Mouse (Mus musculus): ENCODE data around the gene Klhdc8a.
"Not testable (repeated sequence)": the region's sequence is repeated elsewhere in the genome, so short reads cannot be mapped to it uniquely, and the experiment has no call there.

The Klhdc8a gene

GRCm38 (mm10) chr1:132345514-132345913 lies 47.1 kb downstream of the Klhdc8a start:
- DNase-seq (ENCODE audit: low read depth) = no peak

GRCm38 (mm10) chr1:132346134-132346851 lies 47.9 kb downstream of the Klhdc8a start:
- no peak for DNase-seq (ENCODE audit: low read depth)

GRCm38 (mm10) chr1:132346951-132347350 lies 48.5 kb downstream of the Klhdc8a start:
- no peak for DNase-seq (ENCODE audit: low read depth)

GRCm38 (mm10) chr1:132348401-132348800 lies 50.0 kb downstream of the Klhdc8a start:
- DNase-seq (ENCODE audit: low read depth) = no peak

- not testable (repeated sequence) for DNase-seq (ENCODE audit: low read depth)
Measured at GRCm38 (mm10) chr1:132349049-132349448, 50.6 kb downstream of the Klhdc8a start.

- not testable (repeated sequence) for DNase-seq (ENCODE audit: low read depth)
Measured at GRCm38 (mm10) chr1:132349601-132350000, 51.2 kb downstream of the Klhdc8a start.

GRCm38 (mm10) chr1:132351058-132351457 lies 52.6 kb downstream of the Klhdc8a start:
- no peak for DNase-seq (ENCODE audit: low read depth)

- DNase-seq (ENCODE audit: low read depth) = no peak
Measured at GRCm38 (mm10) chr1:132353389-132353788, 55.0 kb downstream of the Klhdc8a start.

- DNase-seq (ENCODE audit: low read depth) = no peak
Measured at GRCm38 (mm10) chr1:132354234-132354633, 55.8 kb downstream of the Klhdc8a start.

GRCm38 (mm10) chr1:132355162-132355601 lies 56.8 kb downstream of the Klhdc8a start:
- DNase-seq (ENCODE audit: low read depth) = no peak

- peak; percentile 88 for DNase-seq (ENCODE audit: low read depth)
Measured at GRCm38 (mm10) chr1:132355841-132356242, 57.4 kb downstream of the Klhdc8a start.

- no peak for DNase-seq (ENCODE audit: low read depth)
Measured at GRCm38 (mm10) chr1:132356841-132357240, 58.4 kb downstream of the Klhdc8a start.
